Mouse (Mus musculus) layer of hippocampus, postnatal 10 days (tissue): ENCODE measurements around the gene Acsbg1. TPM values are rescaled to one million over a fixed set of nuclear protein-coding genes. Genes with fewer than 3 reads are reported as not detected.
"Not testable (repeated sequence)": the region's sequence is repeated elsewhere in the genome, so short reads cannot be mapped to it uniquely, and the experiment has no call there.

Experiments used
- DNase-seq, 2 experiments: peaks; one replicate each; pipeline ENCODE4 v3.0.0; 2021; ENCODE audit warnings: low spot score in 2 of 2
- total RNA-seq, 2 experiments: library from RNA; stranded (reverse); gene quantifications; 2 replicates each; pipeline ENCODE4 v1.2.3; 2021

Gene Acsbg1
- total RNA-seq, 2 experiments from 2014 or later, result 85.1 to 89.1 TPM

DNA sequence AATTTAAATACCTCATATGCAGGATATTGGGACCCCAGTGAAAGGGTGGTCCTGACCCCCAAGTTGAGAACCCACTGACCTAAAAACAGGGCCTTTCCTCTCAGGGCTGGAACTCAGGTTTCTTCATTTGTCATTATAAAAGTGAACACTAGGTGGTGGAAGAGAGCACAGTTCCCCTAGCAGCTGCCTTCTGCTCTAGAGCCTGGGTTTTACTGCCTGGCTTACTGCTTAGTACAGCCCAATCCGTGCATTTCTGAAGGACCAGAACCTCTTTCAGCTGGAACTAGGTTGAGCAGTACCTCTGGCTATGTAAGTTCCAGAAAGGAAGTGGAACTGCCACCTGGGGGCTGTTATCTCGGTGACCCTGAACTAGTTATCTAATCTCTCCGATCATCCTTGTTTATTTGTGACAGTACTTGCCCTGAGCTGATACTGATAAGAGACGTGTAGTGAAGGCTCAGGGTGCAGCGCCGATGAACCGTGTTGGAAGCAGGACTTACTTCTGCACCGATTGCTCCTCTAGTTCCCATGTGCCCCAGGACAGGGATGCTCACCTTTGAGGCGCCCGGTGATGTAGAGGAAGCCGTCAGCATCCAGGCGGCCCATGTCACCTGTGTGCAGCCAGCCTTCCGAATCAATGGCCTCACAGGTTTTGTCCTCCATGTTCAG lies 47.4 kb downstream of the Acsbg1 start:
- DNase-seq, result peak in 1 of 2 experiments; percentile 44

- DNase-seq, result no peak
These were observed 48.9 kb downstream of the Acsbg1 start for GRCm38 (mm10) chr9:54612781-54613191.

GRCm38 (mm10) chr9:54604886-54605285 lies 56.8 kb downstream of the Acsbg1 start:
- DNase-seq, result peak; percentile 65 to 69

- no peak for DNase-seq
These were observed 57.5 kb downstream of the Acsbg1 start for GRCm38 (mm10) chr9:54604131-54604654.

DNA sequence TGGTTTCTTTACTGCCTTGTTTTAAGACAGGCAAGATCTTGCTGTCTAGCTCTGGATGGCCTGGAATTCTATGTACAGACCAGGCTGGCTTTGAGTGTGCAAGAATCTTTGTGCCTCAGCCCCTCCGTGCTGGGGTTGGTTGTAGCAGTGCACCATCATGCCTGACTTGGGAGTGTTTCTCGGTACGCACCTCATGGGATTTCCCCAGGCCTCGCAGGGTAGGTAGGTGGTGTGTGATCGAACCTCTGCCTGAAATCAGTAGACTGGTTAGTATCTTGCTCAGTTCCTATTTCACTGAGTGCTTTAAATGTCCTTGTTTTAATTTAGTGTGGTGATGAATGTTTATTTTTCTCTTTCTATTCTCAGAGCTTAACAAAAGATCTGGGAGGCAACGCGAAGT lies 58.8 kb downstream of the Acsbg1 start:
- no peak for DNase-seq

DNA sequence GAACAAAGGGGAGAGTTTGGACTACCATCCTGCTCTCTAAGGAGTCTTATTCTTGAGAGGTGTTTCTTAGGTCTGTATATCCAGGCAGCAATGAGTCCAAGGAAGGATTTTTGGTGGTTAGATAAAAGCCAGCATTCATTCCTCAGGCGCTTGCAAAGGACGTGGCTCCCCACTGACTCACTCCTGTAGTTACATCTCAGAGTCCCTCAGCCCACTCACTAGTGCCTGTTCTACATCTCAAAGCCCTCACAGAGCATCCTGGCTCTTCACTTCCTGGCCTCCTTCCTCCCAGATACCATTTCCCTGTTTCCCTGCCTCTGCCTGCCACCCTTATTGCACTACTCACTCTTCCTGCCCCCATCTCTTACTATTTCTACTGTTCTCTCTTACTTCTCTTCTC lies 59.3 kb downstream of the Acsbg1 start:
- DNase-seq, result no peak

DNA sequence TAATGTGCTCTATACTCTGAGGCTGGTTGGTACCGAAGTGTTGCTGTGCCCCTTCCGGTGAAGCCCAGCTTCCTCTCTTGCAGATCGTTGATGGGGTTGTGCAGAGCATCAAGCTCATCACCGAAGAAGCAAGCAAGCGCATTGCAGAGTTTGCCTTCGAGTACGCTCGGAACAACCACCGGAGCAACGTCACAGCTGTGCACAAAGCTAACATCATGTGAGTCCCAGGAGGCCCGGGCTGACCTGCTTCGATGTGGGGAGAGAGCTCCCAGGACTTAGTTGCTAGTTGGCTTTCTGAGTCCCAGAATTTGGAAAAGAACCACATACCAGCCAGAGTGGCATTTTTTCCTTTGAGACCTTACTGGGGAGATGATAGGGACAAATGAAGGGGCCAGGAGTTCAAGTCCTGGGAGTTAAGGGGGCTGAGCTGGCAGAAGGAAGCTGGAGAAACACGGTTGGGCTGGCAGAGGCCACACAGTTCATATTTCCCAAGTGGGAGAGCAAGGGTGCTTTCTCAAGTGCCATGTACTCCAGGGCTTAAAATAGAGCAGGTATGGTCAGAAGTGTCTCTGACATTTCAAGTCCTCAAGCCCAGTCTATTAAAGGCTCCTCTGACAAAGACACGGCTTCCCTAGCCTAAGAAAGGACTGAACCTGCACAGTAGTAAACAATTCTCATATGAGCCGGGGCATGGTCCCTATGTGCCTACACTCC lies 64.8 kb downstream of the Acsbg1 start:
- DNase-seq, result no peak

GRCm38 (mm10) chr9:54593652-54594051 lies 68.0 kb downstream of the Acsbg1 start:
- DNase-seq, result not testable (repeated sequence)

DNA sequence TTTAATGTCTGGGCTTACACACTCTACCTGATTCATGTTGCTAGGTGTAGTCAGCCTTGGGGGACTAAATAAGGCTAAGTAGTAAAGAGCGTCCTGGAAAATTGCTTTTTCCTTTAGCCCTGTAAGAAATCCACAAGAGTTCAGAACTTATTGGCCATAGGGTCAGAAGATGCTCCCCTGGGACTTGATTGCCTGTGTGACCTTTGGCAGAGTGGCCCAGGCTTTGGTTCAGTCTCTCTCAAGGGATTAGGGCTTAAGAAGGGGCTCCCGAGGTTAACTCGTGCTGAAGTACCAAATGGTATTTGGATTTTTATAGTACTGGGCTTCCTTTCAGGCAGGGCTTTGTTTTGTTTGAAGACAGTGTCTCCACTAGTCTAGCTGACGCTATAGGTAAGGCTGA lies 73.8 kb downstream of the Acsbg1 start:
- DNase-seq, result no peak

DNA sequence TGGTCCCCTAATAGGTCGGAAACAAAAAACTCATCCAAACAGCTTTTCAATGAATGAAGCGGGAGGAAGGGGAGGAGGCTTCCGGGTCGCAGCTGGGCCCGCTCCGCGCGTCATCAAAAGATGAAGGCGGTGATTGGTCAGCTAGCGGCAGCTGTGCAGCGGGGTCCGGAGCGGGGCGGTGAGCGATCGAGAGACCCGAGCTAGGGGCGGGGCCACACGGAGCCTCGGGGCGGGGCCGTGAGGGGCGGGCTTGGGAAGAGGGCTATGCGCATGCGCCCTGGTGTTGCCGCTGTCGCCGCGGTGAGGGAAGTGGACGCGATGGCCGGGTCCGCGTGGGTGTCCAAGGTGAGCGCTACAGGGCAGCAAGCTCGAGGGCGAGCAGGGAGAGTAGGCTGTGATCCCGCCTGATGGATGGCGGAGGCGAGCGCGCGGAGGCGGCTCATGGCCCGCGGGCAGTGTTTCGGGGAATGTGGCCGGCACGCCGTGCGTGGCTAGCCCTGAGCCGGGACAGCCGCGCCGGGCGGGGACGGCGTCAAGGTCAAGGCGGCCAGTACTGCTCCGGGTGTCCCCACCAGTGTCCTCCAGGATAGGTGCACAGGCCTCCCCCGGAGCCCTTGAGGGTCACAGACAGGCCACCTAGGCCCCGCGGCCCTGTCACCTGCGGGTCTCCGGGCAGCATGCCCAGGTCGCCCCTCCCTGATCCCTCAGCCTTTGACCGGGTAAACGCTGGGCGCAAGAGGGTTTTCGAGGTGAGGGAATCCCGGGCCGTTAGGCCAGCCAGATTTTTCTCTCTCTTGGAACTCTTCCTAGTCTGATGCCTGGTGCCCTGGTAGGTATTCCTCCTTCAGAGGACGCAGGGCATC lies 75.2 kb downstream of the Acsbg1 start, which contains the start of gene Idh3a:
Gene Idh3a, plus strand, starts transcription at position 136 of the 863 bp plus-strand sequence.
- DNase-seq, result peak; percentile 98 to 99

DNA sequence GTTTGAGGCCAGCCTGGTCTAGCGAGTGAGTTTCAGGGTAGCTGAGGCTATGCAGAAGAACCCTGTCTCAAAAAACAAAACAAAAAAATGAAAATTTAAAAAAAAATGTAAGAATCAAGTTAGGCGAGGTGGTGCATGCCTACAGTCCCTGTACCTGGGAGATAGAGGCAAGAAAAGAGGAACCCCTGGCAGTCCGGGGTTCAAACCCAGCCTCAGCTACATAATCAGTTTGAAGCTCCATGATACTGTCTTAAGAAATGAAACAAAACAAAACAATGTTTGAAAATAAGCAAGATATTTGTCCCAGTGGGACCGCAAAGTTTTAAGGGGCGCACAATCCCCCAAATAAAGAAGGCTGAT lies 75.9 kb downstream of the Acsbg1 start:
- no peak for DNase-seq

GRCm38 (mm10) chr9:54584127-54584526 lies 77.5 kb downstream of the Acsbg1 start:
- not testable (repeated sequence) for DNase-seq

- DNase-seq, result no peak
These were observed 78.0 kb downstream of the Acsbg1 start for GRCm38 (mm10) chr9:54583712-54584111.

- DNase-seq, result no peak
These were observed 90.4 kb downstream of the Acsbg1 start for GRCm38 (mm10) chr9:54571130-54571839.

DNA sequence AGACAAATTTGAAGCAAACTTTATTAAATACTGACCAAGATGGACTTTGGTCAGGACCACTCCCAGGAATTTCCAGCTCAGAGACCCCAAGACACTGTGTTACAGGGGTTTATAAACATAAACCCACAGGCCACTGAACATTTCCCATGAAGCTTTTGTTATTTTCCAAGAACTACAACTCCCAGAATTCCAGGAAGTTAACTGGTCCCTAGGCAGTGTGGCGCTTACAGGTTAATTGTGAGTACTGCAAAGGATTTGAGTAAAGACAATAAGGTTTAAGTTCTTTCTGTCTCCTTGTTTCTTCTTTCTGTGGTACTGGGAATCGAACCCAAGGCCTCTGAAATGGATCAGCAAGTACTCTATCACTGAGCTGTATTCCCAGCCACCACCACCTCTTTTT lies 92.9 kb downstream of the Acsbg1 start:
- no peak for DNase-seq

DNA sequence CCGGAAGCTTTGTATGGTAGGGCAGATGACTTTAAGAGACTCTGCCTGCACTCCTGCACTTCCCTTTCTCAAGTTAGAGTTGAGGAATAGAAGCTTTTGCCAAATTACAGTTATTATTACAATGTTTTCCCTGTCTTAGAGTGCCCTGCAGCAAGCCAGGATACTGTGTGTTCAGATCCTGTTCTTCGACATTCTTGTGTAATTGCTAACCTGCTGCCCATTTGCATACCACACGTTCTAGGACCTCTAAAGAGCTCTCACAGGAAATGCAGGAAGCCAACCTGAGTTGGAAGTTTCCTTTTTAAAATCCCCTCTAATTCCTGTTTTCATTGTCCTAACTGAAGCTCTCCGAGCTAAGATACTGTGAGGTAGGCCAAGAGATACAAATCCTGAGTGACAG lies 94.7 kb downstream of the Acsbg1 start:
- DNase-seq, result no peak

GRCm38 (mm10) chr9:54560831-54561601 lies 100.7 kb downstream of the Acsbg1 start:
- no peak for DNase-seq

GRCm38 (mm10) chr9:54559771-54560471 lies 101.7 kb downstream of the Acsbg1 start, which contains the start of gene Cib2:
TSS of gene Cib2 (minus strand) at chr9:54560218.
- DNase-seq, result peak; percentile 67 to 79

DNA sequence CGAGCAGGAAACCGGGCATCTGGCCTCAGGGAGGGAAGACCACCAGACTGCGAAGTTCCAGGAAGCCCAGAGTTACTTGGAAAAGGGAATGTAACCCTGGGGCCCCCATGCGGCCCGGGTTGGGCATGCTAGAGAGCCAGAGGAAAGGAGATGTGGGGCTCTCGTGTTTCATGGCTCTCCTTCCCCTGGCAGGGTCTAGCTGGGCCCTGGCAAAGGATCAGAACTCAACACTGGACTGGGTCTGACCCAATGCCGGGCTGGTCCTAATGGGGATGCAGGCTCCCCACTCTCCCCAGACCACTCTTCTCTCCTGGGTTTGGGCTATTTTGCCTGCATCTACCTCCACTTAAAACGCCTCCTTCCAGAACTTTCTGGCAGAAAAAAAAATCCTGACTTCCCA lies 102.9 kb downstream of the Acsbg1 start:
- no peak for DNase-seq
